Mouse (Mus musculus) brown adipose tissue, adult 24 weeks (tissue): ENCODE data around the gene Atp6v0a2. TPM values are rescaled to one million over a fixed set of nuclear protein-coding genes. Genes with fewer than 3 reads are reported as not detected.

Experiments used
- H3K27ac ChIP-seq: fragments of 200-500 bp; replicated peaks from 2 replicates; pipeline ENCODE4 v1.5.1; 2012; ENCODE audit warnings: low read depth, mild to moderate bottlenecking, low read length
- H3K4me1 ChIP-seq: fragments of 200-500 bp; 2 replicates; pipeline ENCODE4 v1.6.1; 2012; ENCODE audit warnings: low read length, mixed read lengths; ENCODE audit not compliant: control insufficient read depth, insufficient read depth, insufficient read length
- H3K4me3 ChIP-seq: fragments of 200-500 bp; 2 replicates; pipeline ENCODE4 v1.5.1; 2012; ENCODE audit warnings: low read depth, mild to moderate bottlenecking, low read length, moderate library complexity; ENCODE audit not compliant: insufficient read depth
- polyA plus RNA-seq: library from polyadenylated mRNA; stranded (reverse); fragments of >200 nt; gene quantifications from 2 replicates; pipeline ENCODE4 v1.2.4, GENCODE M21; 2012; ENCODE audit not compliant: missing spikeins, insufficient read depth, insufficient read length

Gene Atp6v0a2
- polyA plus RNA-seq, 1 experiment, result 26.3 TPM

- peak overlapping the region; percentile 29 for H3K4me3 ChIP-seq
These were observed 101.4 kb downstream of the Atp6v0a2 start for GRCm38 (mm10) chr5:124729662-124730206.

GRCm38 (mm10) chr5:124733961-124734360 lies 105.6 kb downstream of the Atp6v0a2 start:
- Histone ChIP-seq H3K4me3 (no peak overlapping the region), H3K4me1 (peaks cover 2% of the 10 kb centered on the region; the same call in 1 of the 2 replicates), H3K27ac (no peak overlapping the region)

More at GRCm38 (mm10) chr5:124729662-124730206, 101.4 kb downstream of the Atp6v0a2 start:
- H3K27ac ChIP-seq, result no peak overlapping the region
- H3K4me1 ChIP-seq, result peaks cover 4% of the 10 kb centered on the region; the same call in 1 of the 2 replicates

DNA sequence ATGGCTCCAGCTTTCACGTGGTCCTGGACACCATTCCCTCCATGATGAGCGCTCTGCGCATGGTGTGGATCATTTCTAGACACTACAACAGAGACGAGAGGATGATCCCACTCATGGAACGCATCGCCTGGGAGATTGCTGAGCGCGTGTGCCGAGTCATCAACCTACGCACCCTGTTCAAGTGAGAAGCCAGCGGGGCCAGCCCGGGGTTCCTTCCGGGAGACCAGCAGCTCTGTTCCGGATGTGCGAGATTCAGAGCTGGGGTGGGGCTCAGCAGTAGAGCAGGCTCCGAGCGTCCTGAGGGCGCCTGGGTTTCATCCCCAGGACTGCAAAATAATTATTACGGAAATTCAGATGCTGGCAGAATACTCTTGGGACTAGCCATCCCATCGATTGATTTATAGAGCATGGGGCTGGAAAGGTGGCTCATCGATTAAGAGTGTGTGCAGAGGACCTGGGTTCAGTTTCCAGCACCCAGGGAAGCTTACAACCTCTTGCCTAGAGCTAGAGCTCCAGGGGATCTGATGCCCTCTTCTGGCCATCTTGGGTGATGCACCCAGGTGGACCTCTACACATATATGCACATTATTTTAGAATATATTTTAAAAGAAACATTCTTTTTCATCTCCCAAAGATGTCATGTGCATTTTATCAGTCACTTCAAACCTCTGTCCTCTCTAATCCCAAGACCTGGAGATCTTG lies 113.7 kb downstream of the Atp6v0a2 start:
- Histone ChIP-seq H3K4me1 (no peaks in the 10 kb centered on the region), H3K4me3 (no peak overlapping the region), H3K27ac (no peak overlapping the region)

DNA sequence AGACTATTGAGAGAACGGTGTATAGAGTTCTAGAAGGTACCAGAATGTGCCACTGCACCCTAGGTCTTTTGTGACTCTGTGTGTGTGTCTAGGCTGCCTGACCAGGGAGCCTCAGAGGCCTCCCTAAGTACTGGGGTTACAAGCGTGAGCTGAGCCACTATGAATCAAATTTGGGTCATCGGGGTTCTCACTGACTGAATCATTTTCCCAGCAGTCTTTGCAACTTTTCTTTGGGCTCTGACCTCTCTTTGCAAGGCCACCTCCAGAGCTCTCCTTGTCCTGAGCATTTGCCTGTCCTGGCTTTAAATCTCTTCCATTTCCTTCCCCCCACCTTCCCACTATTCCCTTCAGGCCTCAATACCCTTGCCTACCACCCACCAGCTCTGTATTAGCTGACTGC lies 115.5 kb downstream of the Atp6v0a2 start:
- no peaks in the 10 kb centered on the region for H3K4me1 ChIP-seq
- H3K4me3 ChIP-seq, result no peak overlapping the region
- no peak overlapping the region for H3K27ac ChIP-seq

- Histone ChIP-seq H3K4me1 (no peaks in the 10 kb centered on the region), H3K4me3 (no peak overlapping the region)
These were observed 117.8 kb downstream of the Atp6v0a2 start for GRCm38 (mm10) chr5:124746220-124746619.

GRCm38 (mm10) chr5:124748296-124748695 lies 119.9 kb downstream of the Atp6v0a2 start:
- H3K27ac ChIP-seq, result no peak overlapping the region
- H3K4me3 ChIP-seq, result no peak overlapping the region
- H3K4me1 ChIP-seq, result no peaks in the 10 kb centered on the region

More at GRCm38 (mm10) chr5:124746220-124746619, 117.8 kb downstream of the Atp6v0a2 start:
- H3K27ac ChIP-seq, result no peak overlapping the region

DNA sequence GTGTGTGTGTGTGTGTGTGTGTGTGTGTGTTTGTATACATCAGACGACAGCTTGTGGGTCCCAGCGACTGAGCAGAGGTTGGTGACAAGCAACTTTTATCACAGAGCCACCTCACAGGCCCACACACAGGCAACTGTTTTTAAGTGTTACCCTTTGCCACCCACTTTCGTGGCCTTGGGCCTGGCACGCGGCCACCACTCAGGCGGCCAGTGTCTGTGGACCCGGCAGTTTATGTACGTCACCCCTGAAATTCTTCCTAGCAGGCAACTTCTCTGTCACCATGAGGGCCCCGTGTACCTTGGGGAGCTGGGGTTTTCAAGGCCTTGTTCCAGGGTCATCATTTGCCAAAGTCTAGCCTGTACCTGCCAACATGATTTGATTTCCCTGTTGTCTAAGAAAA lies 123.3 kb downstream of the Atp6v0a2 start:
- H3K4me3 ChIP-seq, result no peak overlapping the region
- H3K27ac ChIP-seq, result no peak overlapping the region
- H3K4me1 ChIP-seq, result no peaks in the 10 kb centered on the region

DNA sequence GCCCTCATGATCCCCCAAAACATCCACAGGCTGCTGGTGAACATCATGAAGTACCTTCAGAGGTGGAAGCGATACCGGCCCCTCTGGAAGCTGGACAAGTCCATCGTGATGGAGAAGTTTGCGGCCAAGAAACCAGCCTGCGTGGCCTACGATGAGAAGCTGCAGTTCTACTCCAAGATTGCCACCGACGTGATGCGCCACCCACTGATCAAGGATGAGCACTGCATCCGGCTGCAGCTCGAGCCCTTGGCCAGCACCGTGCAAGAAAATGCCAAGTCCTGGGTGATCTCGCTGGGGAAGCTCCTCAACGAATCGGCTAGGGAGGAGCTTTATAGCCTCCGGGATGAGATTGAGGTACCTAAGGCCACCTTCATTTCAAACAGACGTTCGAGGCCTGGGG lies 132.6 kb downstream of the Atp6v0a2 start:
- Histone ChIP-seq H3K27ac (no peak overlapping the region), H3K4me1 (no peaks in the 10 kb centered on the region), H3K4me3 (no peak overlapping the region)

DNA sequence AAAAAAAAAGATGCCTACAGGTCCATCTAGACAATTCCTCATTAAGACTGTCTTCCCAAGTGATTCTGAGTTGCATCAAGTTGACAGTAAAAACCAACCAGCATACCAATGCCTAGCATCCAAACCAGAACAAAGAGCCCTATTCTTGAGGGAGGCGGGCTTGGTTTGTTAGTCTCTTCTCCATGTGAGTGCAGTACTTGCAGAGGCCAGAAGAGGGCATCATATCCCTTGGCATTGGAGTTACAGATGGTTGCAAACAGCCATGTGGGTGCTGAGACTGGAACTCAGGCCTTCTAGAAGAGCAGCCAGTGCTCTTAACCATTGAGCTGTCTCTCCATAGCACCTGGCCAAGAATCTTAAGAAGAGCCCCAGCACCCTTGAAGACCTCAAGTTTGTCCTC lies 133.4 kb downstream of the Atp6v0a2 start:
- no peak overlapping the region for H3K4me3 ChIP-seq
- H3K27ac ChIP-seq, result no peak overlapping the region

More for the DNA sequence above, 133.4 kb downstream of the Atp6v0a2 start:
- H3K4me1 ChIP-seq, result no peaks in the 10 kb centered on the region

Other genes starting within 250 kb of the Atp6v0a2 start
- 35.5 and 47.6 TPM in 2 replicates for gene Sbno1, start 202.6 kb upstream of the Atp6v0a2 start, polyA plus RNA-seq
- 63.9 and 139 TPM in 2 replicates for gene Kmt5a, start 188.6 kb upstream of the Atp6v0a2 start, polyA plus RNA-seq
- gene Rilpl2, start 150.2 kb upstream of the Atp6v0a2 start, polyA plus RNA-seq, result 10.8 and 15.6 TPM in 2 replicates
- 12.4 and 13.4 TPM in 2 replicates for gene Snrnp35, start 145.4 kb upstream of the Atp6v0a2 start, polyA plus RNA-seq
- 4.9 and 8.7 TPM in 2 replicates for gene Rilpl1, start 97.2 kb upstream of the Atp6v0a2 start, polyA plus RNA-seq
- 330 and 403 TPM in 2 replicates for gene Tmed2, start 87.9 kb upstream of the Atp6v0a2 start, polyA plus RNA-seq
- 2.1 and 3.7 TPM in 2 replicates for gene Ddx55, start 75.7 kb upstream of the Atp6v0a2 start, polyA plus RNA-seq
- gene Eif2b1, start 49.4 kb upstream of the Atp6v0a2 start, polyA plus RNA-seq, result 28.3 and 32.1 TPM in 2 replicates
- gene Gtf2h3, start 49.4 kb upstream of the Atp6v0a2 start, polyA plus RNA-seq, result 26.3 and 29.6 TPM in 2 replicates
- gene Dnah10, start 96.5 kb downstream of the Atp6v0a2 start, polyA plus RNA-seq, result not detected in 2 replicates
- not detected in 2 replicates for gene Ccdc92, start 233.8 kb downstream of the Atp6v0a2 start, polyA plus RNA-seq
- 36.5 and 44.4 TPM in 2 replicates for gene Zfp664, start 234.1 kb downstream of the Atp6v0a2 start, polyA plus RNA-seq